In genomic region chr9:116217099-116217498, GRCm38 (mm10) we compare ENCODE assay signal across 22 mouse cellular contexts. TPM values are rescaled to one million over a fixed set of nuclear protein-coding genes. Genes with fewer than 3 reads are reported as not detected.
DNase-seq lines count a peak whose midpoint lies in the region; ATAC-seq and TF ChIP-seq lines count a peak whose summit lies in the region.
"Had no signal": no experiment of that assay in that cellular context is flagged by ENCODE, and none has a peak within 500 bp of the region (broad histone marks: within the 10 kb centered on the region; RNA-seq: fewer than 3 reads in every experiment).

No protein-coding gene starts in this region.

- no peak for TF ChIP-seq RAD21 in CH12.LX (IDR thresholded peaks at IDR 0.05; ENCODE audit: low read depth, low read length)

- ATAC-seq in granulocyte monocyte progenitor cell, adult 5-6 weeks (replicated peaks; ENCODE audit: poor library complexity, severe bottlenecking), result 0 out of 2 replicates have a peak, but pooled peaks have one; percentile 29
- ATAC-seq in kidney, embryonic 15.5 days (replicated peaks; ENCODE audit: low FRiP score), result no peak
- ATAC-seq: forebrain, embryonic 13.5 days; forebrain, embryonic 16.5 days; Patski had no signal

- WGBS in kidney, embryonic 15.5 days, result 85% methylated on average over 7 of the region's 7 CpGs

- no peak for TF ChIP-seq EP300 in CH12.LX (IDR thresholded peaks at IDR 0.05; ENCODE audit: low read length)

- H3K9ac ChIP-seq in CH12.LX (ENCODE audit: insufficient read depth, low read depth), result peak overlapping the region; percentile 53; the same call in 1 of the 2 replicates
- H3K9ac ChIP-seq in kidney, embryonic 15.5 days, result no peak overlapping the region
- H3K9ac ChIP-seq: forebrain, embryonic 13.5 days; hindbrain, embryonic 12.5 days; hindbrain, embryonic 15.5 days had no signal

- no peaks in the 10 kb centered on the region for H3K36me3 ChIP-seq in CH12.LX (replicated peaks in 1 of 2; ENCODE audit: control insufficient read depth in 1 of 2, insufficient read depth in 1 of 2, low read length in 1 of 2)
- H3K36me3 ChIP-seq in kidney, embryonic 15.5 days, result no peaks in the 10 kb centered on the region
- H3K36me3 ChIP-seq: forebrain, embryonic 10.5 days; G1E; hindbrain, embryonic 12.5 days; hindbrain, embryonic 15.5 days had no signal

- H3K9me3 ChIP-seq in CH12.LX (replicated peaks; ENCODE audit: low read length), result no peaks in the 10 kb centered on the region
- no peaks in the 10 kb centered on the region for H3K9me3 ChIP-seq in kidney, embryonic 15.5 days (replicated peaks)
- H3K9me3 ChIP-seq: forebrain, embryonic 10.5 days; forebrain, embryonic 13.5 days; hindbrain, embryonic 12.5 days; hindbrain, embryonic 15.5 days had no signal

- TF ChIP-seq CTCF in CH12.LX (conservative IDR thresholded peaks at IDR 0.05 in 1 of 2, IDR thresholded peaks at IDR 0.05 in 1 of 2; ENCODE audit: low read depth in 2 of 2, low read length in 2 of 2), result no peak

- no peaks in the 10 kb centered on the region for H3K27me3 ChIP-seq in CH12.LX (replicated peaks)
- no peaks in the 10 kb centered on the region for H3K27me3 ChIP-seq in kidney, embryonic 15.5 days
- H3K27me3 ChIP-seq: forebrain, embryonic 13.5 days; hindbrain, embryonic 12.5 days; hindbrain, embryonic 15.5 days; Patski had no signal

- peak overlapping the region; percentile 98 for H3K27ac ChIP-seq in CH12.LX (ENCODE audit: insufficient read depth, low read depth)
- H3K27ac ChIP-seq in kidney, embryonic 15.5 days, result no peak overlapping the region
- H3K27ac ChIP-seq: forebrain, embryonic 10.5 days; forebrain, embryonic 13.5 days; hindbrain, embryonic 12.5 days; hindbrain, embryonic 15.5 days had no signal

- in situ Hi-C loops in CH12.LX (cut with MboI; ENCODE audit: low pct_ligation_motif_present, low pct_unique_long_range_greater_than_20kb, low sequenced_read_pairs), result loop anchor here (10.0 kb wide), 1 partner anchor 108 kb away; no protein-coding TSS in a partner anchor

- no peak overlapping the region for H3K4me3 ChIP-seq in CH12.LX (replicated peaks in 1 of 3; ENCODE audit: low read depth in 2 of 3, low read length in 2 of 3, poor library complexity in 1 of 3)
- H3K4me3 ChIP-seq in kidney, embryonic 15.5 days (replicated peaks), result no peak overlapping the region
- H3K4me3 ChIP-seq: forebrain, embryonic 10.5 days; forebrain, embryonic 13.5 days; hindbrain, embryonic 12.5 days; hindbrain, embryonic 15.5 days had no signal

- no peak for TF ChIP-seq POLR2A in CH12.LX (IDR thresholded peaks at IDR 0.05; ENCODE audit: low read depth, low read length)

- DNase-seq in B cell, adult 2 months, result peak; percentile 51 to 52
- no peak for DNase-seq in CH12.LX (ENCODE audit: extremely low read depth)
- no peak for DNase-seq in right cerebral cortex, postnatal 10 days (ENCODE audit: low spot score in 2 of 2)
- DNase-seq in layer of hippocampus, postnatal 14 days (ENCODE audit: low spot score in 2 of 2), result no peak
- DNase-seq: adrenal gland, postnatal 10 days; adrenal gland, postnatal 36 days; cerebellum, adult 11-12 months; cerebellum, adult 8-10 months; cerebellum, postnatal 10 days; cerebellum, postnatal 36 days; gastrocnemius, postnatal 10 days; gastrocnemius, postnatal 36 days had no signal

- peak overlapping the region; percentile 26; the same call in 1 of the 2 replicates for H3K4me2 ChIP-seq in CH12.LX (ENCODE audit: insufficient read depth, low read depth, poor library complexity, severe bottlenecking)
- no peak overlapping the region for H3K4me2 ChIP-seq in kidney, embryonic 15.5 days
- H3K4me2 ChIP-seq: forebrain, embryonic 13.5 days; heart, embryonic 11.5 days; hindbrain, embryonic 12.5 days; hindbrain, embryonic 15.5 days had no signal

- H3K4me1 ChIP-seq in CH12.LX (ENCODE audit: control insufficient read depth in 1 of 2, insufficient read depth in 2 of 2), result peaks cover 33 to 88% of the 10 kb centered on the region in 2 experiments
- peaks cover 55% of the 10 kb centered on the region for H3K4me1 ChIP-seq in kidney, embryonic 15.5 days

- dilution Hi-C loops in CH12.LX (cut with MboI; ENCODE audit: extremely low pct_ligation_motif_present, extremely low pct_unique_long_range_greater_than_20kb, low sequenced_read_pairs), result no loop called here

- H3K79me2 ChIP-seq in CH12.LX (replicated peaks; ENCODE audit: control insufficient read depth, extremely low read depth, insufficient read depth, poor library complexity, severe bottlenecking), result no peaks in the 10 kb centered on the region

TF ChIP-seq in CH12.LX, 34 proteins besides CTCF, POLR2A, EP300 and RAD21:
- TF ChIP-seq E2F4 (IDR thresholded peaks at IDR 0.05; ENCODE audit: insufficient replicate concordance, low read depth, low read length) (no peak), UBTF (IDR thresholded peaks at IDR 0.05; ENCODE audit: low read depth, low read length) (no peak), TCF12 (IDR thresholded peaks at IDR 0.05; ENCODE audit: low read depth, low read length) (no peak), CHD1 (IDR thresholded peaks at IDR 0.05; ENCODE audit: low read depth, low read length) (no peak), MYC (IDR thresholded peaks at IDR 0.05; ENCODE audit: low read depth, low read length) (no peak), NRF1 (IDR thresholded peaks at IDR 0.05; ENCODE audit: low read depth, low read length) (no peak), KAT2A (IDR thresholded peaks at IDR 0.05; ENCODE audit: insufficient replicate concordance, low read length) (no peak)

RNA-seq across cellular contexts. Expression of gene Tgfbr2, which starts 41.9 kb away (rescaled TPM):
- 43.0 and 46.3 TPM in 2 replicates for total RNA-seq in CH12.LX (2012; rRNA removed)
- total RNA-seq in CH12.LX (2014; rRNA removed), result 19.6 and 21.2 TPM in 2 replicates
- 37.4 and 42.8 TPM in 2 replicates for polyA plus RNA-seq in CH12.LX (2012; ENCODE audit: insufficient read length, low read depth)
- 6.8 and 9.5 TPM in 2 replicates for total RNA-seq in granulocyte monocyte progenitor cell, adult 5-6 weeks (2014; fragmentation: Nextera tagmentation)
- total RNA-seq in granulocyte monocyte progenitor cell, adult 5-6 weeks (2017), result 4.3 and 6.5 TPM in 2 replicates
- polyA plus RNA-seq in kidney, embryonic 15.5 days (2015; fragmentation: Nextera tagmentation; extraction: Ambion mirVana), result 30.8 and 31.5 TPM in 2 replicates
- total RNA-seq in layer of hippocampus, postnatal 14 days (2021), result 10 to 100 TPM; 13.0 to 14.7 TPM
- polyA plus RNA-seq: G1E had no signal

Comparison
In these comparisons a context has a peak if more than half of its experiments do, and no peak if none do; other contexts are left out.
1. DNase-seq: peak in B cell, adult 2 months (2 of 2); none in CH12.LX (single experiment), right cerebral cortex, postnatal 10 days (0 of 2) and layer of hippocampus, postnatal 14 days (0 of 2).